Mouse (Mus musculus): ENCODE data around the gene Arel1. TPM values are rescaled to one million over a fixed set of nuclear protein-coding genes. Genes with fewer than 3 reads are reported as not detected.

Gene Arel1
- polyA plus RNA-seq, 1 experiment from 2014 or later, result 6.9 TPM

GRCm38 (mm10) chr12:84999053-84999452, 28.4 kb upstream of the Arel1 start:
- Histone ChIP-seq H3K4me1 (ENCODE audit: insufficient read depth) (peaks cover 23% of the 10 kb centered on the region), H3K9me3 (ENCODE audit: low read length) (no peaks in the 10 kb centered on the region), H3K36me3 (replicated peaks; ENCODE audit: insufficient read depth, low read length) (no peaks in the 10 kb centered on the region), H3K27me3 (ENCODE audit: insufficient read depth, low read length) (no peaks in the 10 kb centered on the region), H3K27ac (ENCODE audit: low read depth) (no peak overlapping the region), H3K4me2 (ENCODE audit: low read depth, low read length) (peak overlapping the region; percentile 94), H3K9ac (replicated peaks) (no peak overlapping the region), H3K4me3 (ENCODE audit: low read depth, low read length) (no peak overlapping the region)
- DNase-seq (no peak), ATAC-seq (no peak)
- TF ChIP-seq EP300 (IDR thresholded peaks at IDR 0.05; ENCODE audit: low read depth) (no peak), CTCF (IDR thresholded peaks at IDR 0.05; ENCODE audit: low read depth) (no peak)

- Histone ChIP-seq H3K36me3 (replicated peaks; ENCODE audit: insufficient read depth, low read length) (no peaks in the 10 kb centered on the region), H3K9ac (replicated peaks) (peak overlapping the region; percentile 93), H3K27me3 (ENCODE audit: insufficient read depth, low read length) (no peaks in the 10 kb centered on the region), H3K27ac (ENCODE audit: low read depth) (peak overlapping the region; percentile 89), H3K9me3 (ENCODE audit: low read length) (no peaks in the 10 kb centered on the region), H3K4me2 (ENCODE audit: low read depth, low read length) (peak overlapping the region; percentile 94), H3K4me3 (ENCODE audit: low read depth, low read length) (peak overlapping the region; percentile 94), H3K4me1 (ENCODE audit: insufficient read depth) (peaks cover 23% of the 10 kb centered on the region)
- DNase-seq (peak; percentile 66), ATAC-seq (peak; percentile 68)
- no peak for TF ChIP-seq EP300 (IDR thresholded peaks at IDR 0.05; ENCODE audit: low read depth)
- no peak for TF ChIP-seq CTCF (IDR thresholded peaks at IDR 0.05; ENCODE audit: low read depth)
- under 1% methylated on average over 30 of the region's 44 CpGs for WGBS (ENCODE audit: insufficient replicate concordance)
Observed at GRCm38 (mm10) chr12:84996501-84997398, 26.1 kb upstream of the Arel1 start.

GRCm38 (mm10) chr12:84996083-84996496, 25.4 kb upstream of the Arel1 start, which contains the start of gene Ylpm1:
TSS of gene Ylpm1 (plus strand) at chr12:84996321.
- under 1% methylated on average over 45 of the region's 45 CpGs for WGBS (ENCODE audit: insufficient replicate concordance)
- peak within 1 kb of the TSS; percentile 93 for H3K9ac ChIP-seq (replicated peaks)

GRCm38 (mm10) chr12:84995112-84995761, 24.5 kb upstream of the Arel1 start:
- Histone ChIP-seq H3K27ac (ENCODE audit: low read depth) (no peak overlapping the region), H3K4me3 (ENCODE audit: low read depth, low read length) (peak overlapping the region; percentile 94; the same call in 1 of the 2 replicates), H3K9ac (replicated peaks) (no peak overlapping the region), H3K27me3 (ENCODE audit: insufficient read depth, low read length) (no peaks in the 10 kb centered on the region), H3K36me3 (replicated peaks; ENCODE audit: insufficient read depth, low read length) (no peaks in the 10 kb centered on the region), H3K4me2 (ENCODE audit: low read depth, low read length) (peak overlapping the region; percentile 94), H3K4me1 (ENCODE audit: insufficient read depth) (peaks cover 23% of the 10 kb centered on the region), H3K9me3 (ENCODE audit: low read length) (no peaks in the 10 kb centered on the region)
- TF ChIP-seq CTCF (IDR thresholded peaks at IDR 0.05; ENCODE audit: low read depth) (no peak), EP300 (IDR thresholded peaks at IDR 0.05; ENCODE audit: low read depth) (no peak)
- DNase-seq, result no peak
- 92% methylated on average over 8 of the region's 9 CpGs for whole genome bisulfite sequencing (ENCODE audit: insufficient replicate concordance)
- ATAC-seq, result no peak

More at GRCm38 (mm10) chr12:84996083-84996496, 25.4 kb upstream of the Arel1 start, which contains the start of gene Ylpm1:
- Histone ChIP-seq H3K27me3 (ENCODE audit: insufficient read depth, low read length) (no peaks in the 10 kb centered on the region), H3K9me3 (ENCODE audit: low read length) (no peaks in the 10 kb centered on the region), H3K4me3 (ENCODE audit: low read depth, low read length) (peak within 1 kb of the TSS; percentile 94), H3K4me1 (ENCODE audit: insufficient read depth) (peaks cover 23% of the 10 kb centered on the region), H3K27ac (ENCODE audit: low read depth) (peak within 1 kb of the TSS; percentile 89), H3K36me3 (replicated peaks; ENCODE audit: insufficient read depth, low read length) (no peaks in the 10 kb centered on the region), H3K4me2 (ENCODE audit: low read depth, low read length) (peak within 1 kb of the TSS; percentile 94)
- peak; percentile 96 for DNase-seq
- peak; percentile 37; the same call in 1 of the 2 replicates for TF ChIP-seq EP300 (IDR thresholded peaks at IDR 0.05; ENCODE audit: low read depth)
- peak; percentile 74 for TF ChIP-seq CTCF (IDR thresholded peaks at IDR 0.05; ENCODE audit: low read depth)
- ATAC-seq, result peak; percentile 99

GRCm38 (mm10) chr12:84989456-84989855, 18.8 kb upstream of the Arel1 start:
- no peaks in the 10 kb centered on the region for H3K9me3 ChIP-seq (ENCODE audit: low read length)
- H3K9ac ChIP-seq (replicated peaks), result no peak overlapping the region
- no peak for DNase-seq
- no peak overlapping the region for H3K4me3 ChIP-seq (ENCODE audit: low read depth, low read length)
- no peaks in the 10 kb centered on the region for H3K4me1 ChIP-seq (ENCODE audit: insufficient read depth)
- H3K27ac ChIP-seq (ENCODE audit: low read depth), result no peak overlapping the region
- H3K36me3 ChIP-seq (replicated peaks; ENCODE audit: insufficient read depth, low read length), result no peaks in the 10 kb centered on the region
- TF ChIP-seq CTCF (IDR thresholded peaks at IDR 0.05; ENCODE audit: low read depth), result no peak
- TF ChIP-seq EP300 (IDR thresholded peaks at IDR 0.05; ENCODE audit: low read depth), result no peak
- no peak for ATAC-seq
- WGBS (ENCODE audit: insufficient replicate concordance), result 66% methylated on average over 4 of the region's 4 CpGs
- H3K27me3 ChIP-seq (ENCODE audit: insufficient read depth, low read length), result no peaks in the 10 kb centered on the region
- no peak overlapping the region for H3K4me2 ChIP-seq (ENCODE audit: low read depth, low read length)

- Histone ChIP-seq H3K27ac (ENCODE audit: low read depth) (peak overlapping the region; percentile 63), H3K36me3 (replicated peaks; ENCODE audit: insufficient read depth, low read length) (peaks cover 78% of the 10 kb centered on the region), H3K4me1 (ENCODE audit: insufficient read depth) (no peaks in the 10 kb centered on the region), H3K4me2 (ENCODE audit: low read depth, low read length) (no peak overlapping the region), H3K9me3 (ENCODE audit: low read length) (no peaks in the 10 kb centered on the region), H3K27me3 (ENCODE audit: insufficient read depth, low read length) (no peaks in the 10 kb centered on the region), H3K9ac (replicated peaks) (no peak overlapping the region), H3K4me3 (ENCODE audit: low read depth, low read length) (no peak overlapping the region)
- ATAC-seq (peak; percentile 59; the same call in 1 of the 2 replicates), DNase-seq (no peak)
- no peak for TF ChIP-seq CTCF (IDR thresholded peaks at IDR 0.05; ENCODE audit: low read depth)
- TF ChIP-seq EP300 (IDR thresholded peaks at IDR 0.05; ENCODE audit: low read depth), result peak; percentile 47; the same call in 1 of the 2 replicates
- WGBS (ENCODE audit: insufficient replicate concordance), result 62% methylated on average over 2 of the region's 2 CpGs
Observed at GRCm38 (mm10) chr12:84979264-84979862, 8.7 kb upstream of the Arel1 start.
